Mouse (Mus musculus) olfactory bulb, adult 2 months (tissue): Measurements from ENCODE around the gene Ncf4.

Experiments used
- CTCF ChIP-seq: fragments of 200-500 bp; IDR thresholded peaks from 2 replicates; pipeline ENCODE4 v1.5.1; 2012; ENCODE audit warnings: low read depth, mild to moderate bottlenecking, low read length, moderate library complexity; ENCODE audit not compliant: insufficient read depth
- POLR2A ChIP-seq: fragments of 200-500 bp; IDR thresholded peaks from 2 replicates; pipeline ENCODE4 v1.6.1; 2012; ENCODE audit warnings: mild to moderate bottlenecking, low read depth, low read length, moderate library complexity; ENCODE audit not compliant: insufficient read depth

- TF ChIP-seq CTCF (no peak), POLR2A (no peak)
Observed at GRCm38 (mm10) chr15:78234823-78235509, 9.6 kb upstream of the Ncf4 start.
